Mouse (Mus musculus) brain, adult 2 months (tissue): ENCODE results near the gene BC107364.
A peak's percentile ranks its signal among the peaks of the same experiment; 100 is the strongest.
"Not testable (repeated sequence)": the region's sequence is repeated elsewhere in the genome, so short reads cannot be mapped to it uniquely, and the experiment has no call there.

Source experiments
- DNase-seq: peaks from one replicate; pipeline ENCODE4 v3.0.0; 2011; ENCODE audit warnings: low read depth, low spot score

BC107364 gene

DNA sequence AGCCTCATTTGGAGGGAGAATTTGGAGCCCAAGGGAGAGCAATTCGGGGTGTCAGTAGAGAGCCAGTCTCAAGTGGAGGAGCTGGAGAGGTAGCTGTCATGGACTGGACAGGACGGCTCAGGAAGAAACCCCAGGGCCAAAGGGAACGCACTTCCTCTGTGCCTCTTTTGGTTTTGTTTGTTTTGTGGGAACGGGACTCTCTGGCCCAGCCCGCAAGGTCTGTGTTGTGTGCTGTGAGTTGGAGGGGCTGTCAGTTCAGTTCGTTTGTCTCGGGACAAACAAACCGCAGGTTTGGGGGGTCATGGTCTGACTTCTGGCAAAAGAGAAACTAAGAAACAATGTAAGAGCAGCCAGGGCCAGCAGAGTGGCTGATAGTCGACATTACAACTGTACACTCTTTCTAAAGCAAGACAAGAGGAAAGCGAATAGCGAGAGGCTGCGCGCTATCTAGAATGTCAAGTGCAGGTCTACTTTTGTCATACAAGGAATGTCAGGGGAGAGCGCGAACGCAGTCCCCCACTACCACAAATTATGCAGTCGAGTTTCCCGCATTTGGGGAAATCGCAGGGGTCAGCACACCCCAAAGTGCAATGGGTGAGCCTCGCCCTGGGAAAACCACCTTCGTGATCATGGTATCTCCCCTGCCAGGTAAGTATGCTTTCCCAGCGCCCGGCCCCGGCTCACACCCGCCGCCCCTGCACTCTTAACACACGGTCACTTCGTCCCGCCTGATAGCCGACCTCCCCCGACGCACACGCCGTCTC lies 34.1 kb upstream of the BC107364 start:
- DNase-seq, result not testable (repeated sequence)

DNA sequence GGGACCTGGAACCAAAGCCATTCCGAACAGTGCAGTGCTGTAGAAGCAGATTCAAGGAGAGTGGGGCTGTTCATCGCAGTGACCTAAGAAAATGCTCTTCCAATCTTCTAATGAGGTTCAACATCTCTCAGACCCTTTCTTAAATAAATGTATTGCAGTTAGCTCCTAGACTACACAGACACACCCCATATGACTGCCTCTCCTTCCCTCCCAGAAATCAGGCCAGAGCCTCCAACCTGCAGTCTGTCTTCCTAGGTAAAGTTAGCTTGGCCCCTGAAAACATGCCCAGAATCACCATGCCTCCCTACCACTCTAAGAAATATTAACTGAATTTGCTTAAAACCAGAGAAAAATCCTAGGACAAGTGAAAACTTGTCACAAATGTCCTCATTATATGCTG lies 33.3 kb upstream of the BC107364 start:
- DNase-seq, result no peak

DNA sequence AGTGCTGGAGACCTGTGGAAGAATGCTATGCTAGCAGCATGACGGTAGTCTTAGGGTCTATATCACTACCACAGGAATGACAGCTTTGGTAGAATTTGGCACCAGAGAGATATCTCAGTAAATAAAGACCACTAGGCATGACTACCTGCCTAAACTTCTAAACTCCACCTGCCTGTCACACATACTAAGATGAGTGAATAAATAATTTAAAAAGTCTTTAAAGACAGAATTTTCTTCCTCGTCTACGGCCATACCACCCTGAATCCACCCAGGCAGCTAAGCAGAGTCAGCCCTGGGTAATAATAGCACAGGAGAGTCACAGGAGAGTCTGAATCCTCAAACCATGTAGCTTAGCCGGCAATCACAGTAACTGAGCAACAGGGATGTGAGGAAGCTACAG lies 32.8 kb upstream of the BC107364 start:
- no peak for DNase-seq

DNA sequence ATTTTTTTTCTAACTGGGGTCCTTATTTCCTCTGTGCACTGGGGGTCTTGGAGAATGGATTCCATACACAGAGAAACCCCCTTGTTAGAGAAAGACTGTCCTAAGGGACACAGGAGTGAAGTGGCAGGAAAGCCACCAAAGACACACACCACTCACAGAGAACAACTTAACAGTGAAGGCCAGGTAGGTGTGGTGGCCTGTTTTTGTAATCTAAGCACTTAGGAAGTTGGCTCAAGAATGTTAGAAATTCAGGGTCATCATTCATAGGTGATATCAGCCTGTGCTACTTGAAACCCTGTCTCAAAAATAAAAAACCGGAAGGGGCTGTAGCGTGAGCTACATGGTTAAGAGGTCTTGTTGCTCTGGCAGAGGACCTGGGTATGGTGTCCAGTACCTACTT lies 31.8 kb upstream of the BC107364 start:
- no peak for DNase-seq

DNA sequence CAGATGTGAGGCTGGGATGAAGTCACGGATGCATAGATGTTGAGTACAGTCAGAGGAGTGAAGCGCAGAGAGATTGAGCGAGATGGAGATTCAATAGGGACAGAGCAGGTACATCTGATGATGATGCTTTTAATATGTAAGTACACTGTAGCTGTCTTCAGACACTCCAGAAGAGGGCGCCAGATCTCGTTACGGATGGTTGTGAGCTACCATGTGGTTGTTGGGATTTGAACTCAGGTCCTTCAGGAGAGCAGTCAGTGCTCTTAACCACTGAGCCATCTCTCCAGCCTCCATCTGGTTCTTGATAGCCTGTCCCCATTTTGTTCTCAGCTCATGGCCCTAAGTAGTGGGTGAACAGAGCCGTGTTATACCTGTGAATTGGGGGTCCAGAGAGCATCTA lies 30.9 kb upstream of the BC107364 start:
- not testable (repeated sequence) for DNase-seq

DNA sequence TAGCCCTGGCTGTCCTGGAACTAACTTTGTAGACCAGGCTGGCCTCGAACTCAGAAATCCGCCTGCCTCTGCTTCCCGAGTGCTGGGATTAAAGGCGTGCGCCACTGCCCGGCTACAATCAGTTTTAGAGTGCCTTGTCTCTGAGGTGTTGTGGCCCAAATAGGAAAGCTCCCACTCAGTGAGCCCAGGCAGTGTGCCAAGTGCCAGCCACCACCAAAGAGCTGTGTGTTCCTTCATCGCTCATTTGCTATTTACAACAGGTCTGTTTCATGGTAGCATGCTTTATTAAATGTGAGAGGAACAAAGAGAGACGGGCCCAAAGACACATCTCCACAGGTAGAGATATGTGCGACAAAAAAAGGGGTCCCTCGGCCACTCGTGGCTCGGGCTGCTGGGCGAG lies 30.3 kb upstream of the BC107364 start:
- no peak for DNase-seq

DNA sequence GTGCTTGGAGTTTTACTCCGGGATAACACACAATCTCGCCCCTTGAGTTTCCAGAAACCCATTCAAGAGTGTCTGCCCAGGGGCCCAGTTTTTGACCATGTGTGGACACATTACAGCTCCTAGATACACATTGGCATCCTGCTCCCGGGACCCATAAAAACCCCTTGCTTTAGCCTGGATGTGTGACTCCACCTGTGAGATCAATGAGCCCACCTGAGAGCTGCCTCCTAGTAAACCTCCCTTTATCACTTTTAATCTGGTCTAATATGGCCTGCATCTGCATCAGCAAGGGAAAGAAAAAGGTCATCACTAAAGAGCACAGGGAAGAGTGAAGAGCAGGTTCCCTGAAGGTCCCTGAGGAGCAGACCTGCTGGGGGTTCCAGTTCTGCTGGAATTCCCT lies 29.8 kb upstream of the BC107364 start:
- DNase-seq, result no peak

DNA sequence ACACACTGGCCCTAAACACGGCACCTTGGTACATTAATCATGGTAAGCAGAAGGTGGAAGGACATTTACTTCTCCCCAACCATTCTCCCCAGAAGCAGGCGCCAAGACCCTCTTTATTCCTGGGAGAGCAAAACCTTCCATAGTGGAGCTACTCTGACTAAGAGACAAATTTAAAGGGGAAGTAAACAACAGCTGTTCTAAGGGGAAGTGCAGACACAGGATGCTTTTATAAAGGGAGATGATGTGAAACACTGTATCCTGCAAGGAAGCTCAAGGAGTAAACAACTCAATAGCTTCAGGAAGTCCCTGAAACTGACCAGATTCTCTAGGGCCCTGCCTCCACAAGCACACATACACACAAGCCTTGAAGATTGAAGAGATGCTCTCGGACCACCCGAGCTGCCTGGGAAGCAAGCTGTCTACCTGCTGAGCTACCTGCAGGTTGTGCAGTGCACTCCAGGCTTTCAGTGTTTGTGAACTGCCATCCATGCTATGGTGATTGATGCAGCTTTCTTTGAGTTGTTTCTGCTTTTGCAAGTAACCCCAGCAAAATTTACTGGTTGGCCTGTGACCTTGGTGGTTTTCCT lies 28.7 kb upstream of the BC107364 start:
- DNase-seq, result no peak

DNA sequence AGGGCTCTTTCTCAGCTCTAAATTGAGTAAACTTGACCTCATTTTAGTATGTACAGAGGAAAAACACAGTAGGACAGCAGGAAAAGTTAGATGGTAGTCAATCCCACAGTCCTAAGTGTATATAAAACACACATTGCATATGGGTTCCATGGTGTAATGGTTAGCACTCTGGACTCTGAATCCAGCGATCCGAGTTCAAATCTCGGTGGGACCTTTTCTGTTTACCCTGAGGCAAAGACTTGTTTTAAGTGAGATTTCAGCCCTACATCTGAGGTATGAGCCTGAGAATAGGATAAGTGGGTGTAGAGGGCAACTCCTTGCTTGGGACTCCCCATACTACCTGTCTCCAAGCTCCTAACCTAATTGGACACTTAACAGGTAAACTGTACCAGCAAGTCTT lies 27.1 kb upstream of the BC107364 start:
- DNase-seq, result peak; percentile 31

DNA sequence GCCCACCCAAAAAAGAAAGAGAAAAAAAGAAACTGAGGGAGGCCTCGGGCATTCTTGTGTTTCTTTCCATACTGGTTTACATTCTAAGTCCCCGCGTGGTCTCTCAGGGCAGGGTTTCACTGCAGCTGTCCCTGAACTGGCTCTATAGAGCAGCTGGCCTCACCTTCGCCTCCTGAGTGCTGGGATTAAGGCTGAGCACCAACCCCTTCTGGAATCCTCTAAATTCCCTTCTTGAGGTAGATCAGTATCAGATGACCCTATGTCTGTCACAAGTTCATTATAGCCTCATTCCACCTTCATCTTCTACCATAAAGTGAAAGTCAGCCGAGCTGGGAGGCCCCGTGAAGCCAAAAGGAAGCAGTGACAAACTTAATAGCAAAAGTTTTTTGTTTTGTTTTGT lies 25.5 kb upstream of the BC107364 start:
- DNase-seq, result no peak

DNA sequence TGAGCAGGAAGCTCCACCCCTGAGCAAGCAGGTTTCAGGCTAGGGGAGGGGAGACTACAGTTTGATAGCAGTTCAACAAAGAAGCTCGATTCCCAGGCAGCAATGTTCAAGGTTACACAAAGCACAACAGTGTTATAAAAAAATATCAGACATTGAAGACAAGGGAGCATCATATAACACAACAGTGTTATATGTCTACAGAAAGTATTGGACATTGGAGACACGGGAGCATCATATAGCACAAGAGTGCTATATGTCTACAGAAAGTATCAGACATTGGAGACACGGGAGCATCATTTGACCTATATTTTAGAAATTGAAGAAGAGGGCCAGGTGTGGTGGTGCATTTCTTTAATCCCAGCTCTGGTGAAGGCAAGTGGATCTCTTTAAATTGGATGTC lies 25.0 kb upstream of the BC107364 start:
- DNase-seq, result no peak

DNA sequence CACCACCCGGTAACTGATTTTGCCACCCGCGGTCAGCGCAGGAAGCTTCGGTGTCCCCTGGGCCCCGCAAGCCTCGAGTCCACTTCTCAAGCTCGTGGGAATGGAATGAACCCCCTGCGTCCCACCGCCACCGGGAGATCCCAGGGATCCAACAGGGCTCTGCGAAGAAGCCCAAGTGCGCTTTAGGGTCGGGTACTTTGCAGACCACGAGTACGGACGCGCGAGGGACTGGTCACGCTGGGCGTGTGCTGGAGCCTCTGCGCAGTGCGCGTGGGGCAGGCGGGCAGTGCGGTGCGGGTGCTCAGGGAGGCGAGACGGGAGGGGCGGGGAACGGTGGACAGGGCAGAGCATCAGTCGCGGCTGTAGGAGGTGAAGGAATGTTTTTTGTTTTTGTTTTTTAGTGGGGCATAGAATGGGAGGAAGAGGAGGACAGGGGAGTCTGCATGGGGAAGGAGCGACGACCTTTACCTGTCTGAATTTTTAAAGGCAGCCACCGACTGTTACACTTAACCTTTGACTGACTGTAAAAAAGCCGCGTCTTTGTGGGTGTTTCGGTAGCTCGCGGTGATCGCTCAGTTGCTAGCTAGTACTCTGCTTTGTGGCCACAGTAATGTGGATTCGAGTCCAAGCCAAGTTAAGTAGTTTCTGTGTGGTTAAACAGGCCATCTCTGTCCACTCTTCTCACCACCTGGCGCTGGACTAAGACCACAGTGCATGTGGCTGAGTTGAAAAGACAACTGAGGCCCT lies 23.0 kb upstream of the BC107364 start:
- no peak for DNase-seq

DNA sequence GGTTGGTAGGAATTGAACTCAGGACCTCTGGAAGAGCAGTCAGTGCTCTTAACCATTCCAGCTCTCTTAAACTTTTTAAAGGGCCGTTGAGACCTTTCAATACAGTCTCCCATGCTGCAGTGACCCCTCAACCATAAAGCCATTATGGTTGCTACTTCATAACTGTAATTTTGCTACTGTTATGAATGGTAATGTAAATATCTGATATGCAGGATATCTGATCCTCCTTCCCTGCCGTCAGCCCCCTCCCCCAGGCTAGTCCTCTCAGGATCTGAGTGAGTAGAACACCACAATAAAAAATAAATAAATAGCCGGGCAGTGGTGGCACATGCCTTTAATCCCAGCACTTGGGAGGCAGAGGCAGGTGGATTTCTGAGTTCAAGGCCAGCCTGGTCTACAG lies 21.4 kb upstream of the BC107364 start:
- not testable (repeated sequence) for DNase-seq

DNA sequence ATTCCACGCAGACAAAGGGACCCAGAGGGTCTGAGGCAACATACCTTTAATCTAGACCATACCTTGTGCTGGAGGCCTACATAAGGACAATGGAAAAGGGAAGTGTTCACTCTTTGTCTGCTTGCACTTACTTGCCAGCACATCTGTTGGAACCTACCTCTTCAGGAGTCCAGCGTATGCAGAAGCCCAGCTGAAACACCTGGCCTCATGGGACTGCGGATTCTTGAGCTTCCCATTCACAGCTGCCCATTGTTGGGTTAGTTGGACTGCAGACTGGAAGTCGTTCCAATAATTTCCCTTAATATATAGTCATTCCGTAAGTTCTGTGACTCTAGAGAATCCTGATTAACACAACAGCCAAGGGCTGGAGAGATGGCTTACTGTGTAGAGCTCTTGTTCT lies 20.0 kb upstream of the BC107364 start:
- DNase-seq, result no peak

DNA sequence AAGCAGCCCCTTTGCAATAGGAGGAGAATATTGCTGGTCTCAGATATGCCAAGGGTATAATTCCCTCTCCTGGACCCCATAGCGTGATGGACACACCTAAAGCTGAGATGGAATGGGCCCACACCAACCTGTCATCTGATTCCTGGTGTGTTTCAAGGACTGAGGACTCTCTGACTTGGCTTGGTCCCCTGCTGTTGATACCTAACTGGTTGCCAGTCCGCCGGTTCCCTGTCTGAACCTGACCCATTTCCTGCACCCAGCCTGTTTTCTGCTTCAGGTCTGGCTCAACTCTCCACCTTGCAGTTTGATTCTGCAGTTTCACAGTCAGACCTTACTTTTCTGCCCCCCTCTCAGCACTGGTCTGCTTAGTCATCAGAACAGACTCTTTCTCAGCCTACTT lies 17.5 kb upstream of the BC107364 start:
- DNase-seq, result no peak

DNA sequence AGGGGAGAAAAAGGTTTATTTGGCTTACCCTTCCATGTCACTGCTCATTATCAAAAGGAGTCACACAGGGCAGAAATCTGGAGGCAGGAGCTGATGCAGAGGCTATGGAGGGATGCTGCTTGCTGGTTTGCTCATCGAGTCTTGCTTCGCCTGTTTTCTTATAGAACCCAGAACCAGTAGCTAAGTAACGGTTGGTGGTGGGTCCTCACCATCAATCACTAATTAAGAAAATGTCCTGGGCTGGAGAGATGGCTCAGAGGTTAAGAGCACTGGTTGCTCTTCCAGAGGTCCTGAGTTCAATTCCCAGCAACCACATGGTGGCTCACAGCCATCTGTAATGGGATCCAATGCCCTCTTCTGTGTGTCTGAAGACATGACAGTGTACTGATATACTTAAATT lies 16.2 kb upstream of the BC107364 start:
- DNase-seq, result not testable (repeated sequence)

DNA sequence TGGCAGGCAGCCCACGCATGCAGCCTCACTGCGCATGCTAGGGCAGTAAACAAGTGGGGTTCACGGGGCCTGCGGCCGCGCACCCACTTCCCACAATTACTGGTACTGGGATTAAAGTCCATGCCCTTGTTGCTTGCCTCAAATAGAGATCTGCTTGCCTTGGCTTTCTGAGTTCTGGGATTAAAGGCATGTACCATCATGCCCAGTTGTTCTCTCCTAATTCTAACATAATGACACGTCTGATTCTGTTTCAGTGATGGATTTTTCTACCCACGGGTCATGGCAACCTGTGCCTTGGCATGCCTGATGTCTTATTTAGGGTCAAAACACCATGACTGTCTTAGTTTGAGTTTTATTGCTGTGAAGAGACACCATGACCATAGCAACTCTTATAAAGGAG lies 15.5 kb upstream of the BC107364 start:
- no peak for DNase-seq

DNA sequence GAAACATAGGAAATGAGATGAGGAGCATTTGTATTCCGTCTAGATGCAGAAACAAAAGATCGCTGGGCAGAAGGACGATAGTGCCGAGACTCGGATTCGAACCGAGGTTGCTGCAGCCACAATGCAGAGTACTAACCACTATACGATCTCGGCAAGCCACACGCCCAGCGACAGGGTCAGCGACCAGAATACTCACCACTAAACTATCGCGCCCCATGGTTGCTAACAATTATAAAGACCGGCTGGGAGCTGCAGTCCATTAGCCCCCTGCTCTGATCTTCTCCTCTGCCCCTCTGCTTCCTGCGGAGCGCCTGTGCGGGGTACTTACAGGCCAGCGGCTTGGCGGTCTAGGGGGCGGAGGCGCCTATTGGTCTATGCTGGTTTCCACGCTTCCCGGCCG lies 11.8 kb upstream of the BC107364 start:
- no peak for DNase-seq

DNA sequence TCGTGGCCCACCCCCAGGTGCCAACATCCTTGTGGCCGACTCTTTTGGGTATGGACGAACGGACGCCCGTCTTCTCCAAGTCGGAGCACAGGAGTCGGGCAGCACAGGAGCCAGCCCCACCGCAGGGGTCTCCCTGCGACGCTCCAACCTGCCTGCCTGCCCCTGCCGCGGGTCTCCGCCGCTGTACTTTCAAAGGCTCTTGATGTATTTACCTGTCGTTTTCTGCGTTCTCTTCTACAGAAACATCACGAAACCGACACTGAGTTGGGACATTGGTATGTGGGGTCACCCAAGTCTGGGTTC lies 8.4 kb upstream of the BC107364 start:
- not testable (repeated sequence) for DNase-seq

DNA sequence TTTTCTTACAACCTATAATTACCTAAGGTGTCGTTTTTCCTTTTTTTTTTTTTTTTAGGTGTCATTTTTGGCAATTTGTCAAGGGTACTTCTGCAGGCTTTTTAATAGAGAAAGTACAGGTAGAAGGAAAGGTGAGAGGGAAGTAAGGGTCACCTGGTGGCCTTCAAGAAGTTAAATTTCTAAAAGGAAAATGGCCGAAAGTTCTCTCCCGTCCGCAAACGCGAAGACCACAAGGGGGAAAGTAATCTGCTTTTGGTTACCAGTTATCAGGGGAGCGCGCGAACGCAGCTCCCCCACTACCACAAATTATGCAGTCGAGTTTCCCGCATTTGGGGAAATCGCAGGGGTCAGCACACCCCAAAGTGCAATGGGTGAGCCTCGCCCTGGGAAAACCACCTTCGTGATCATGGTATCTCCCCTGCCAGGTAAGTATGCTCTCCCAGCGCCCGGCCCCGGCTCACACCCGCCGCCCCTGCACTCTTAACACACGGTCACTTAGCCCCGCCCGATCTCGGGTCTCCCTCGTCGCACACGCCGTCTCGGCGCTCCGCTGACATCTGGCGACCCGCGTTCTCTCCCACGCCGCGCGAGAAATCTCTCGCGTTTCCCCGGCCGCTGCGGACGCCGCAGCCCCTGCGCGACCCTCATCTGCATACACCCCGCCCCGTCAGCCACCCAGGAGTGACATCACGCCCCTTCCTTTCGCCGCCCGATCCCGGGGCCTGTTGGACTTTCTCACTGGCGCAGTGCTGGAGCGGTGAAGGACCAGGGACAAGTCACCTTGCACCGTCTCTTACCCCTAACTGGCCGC lies 7.9 kb upstream of the BC107364 start:
- DNase-seq, result not testable (repeated sequence)

DNA sequence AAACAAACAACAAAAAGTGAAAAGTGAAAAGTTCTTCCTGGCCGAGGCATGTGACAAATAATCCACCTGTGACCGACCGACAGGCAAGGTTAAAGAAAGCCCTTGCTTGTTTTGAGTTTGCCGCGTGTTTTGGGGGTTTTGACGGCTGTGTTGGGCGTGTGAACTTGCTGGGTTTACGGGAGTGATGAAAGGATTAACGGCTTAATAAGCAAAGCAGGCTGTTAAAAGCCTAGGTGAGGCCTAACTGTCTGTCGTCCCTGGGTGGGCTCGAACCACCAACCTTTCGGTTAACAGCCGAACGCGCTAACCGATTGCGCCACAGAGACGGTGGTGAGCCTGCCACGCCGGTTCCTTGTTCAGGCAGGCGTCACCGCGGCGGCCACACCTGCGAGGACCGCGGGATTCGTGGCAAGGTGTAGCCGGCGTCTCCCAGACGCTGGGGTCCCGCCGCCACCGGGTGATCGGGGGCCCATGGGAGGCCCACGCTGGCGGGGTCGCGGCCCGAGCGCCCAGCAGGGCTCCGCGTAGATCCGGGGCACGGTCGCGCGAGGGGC lies 6.9 kb upstream of the BC107364 start:
- not testable (repeated sequence) for DNase-seq

DNA sequence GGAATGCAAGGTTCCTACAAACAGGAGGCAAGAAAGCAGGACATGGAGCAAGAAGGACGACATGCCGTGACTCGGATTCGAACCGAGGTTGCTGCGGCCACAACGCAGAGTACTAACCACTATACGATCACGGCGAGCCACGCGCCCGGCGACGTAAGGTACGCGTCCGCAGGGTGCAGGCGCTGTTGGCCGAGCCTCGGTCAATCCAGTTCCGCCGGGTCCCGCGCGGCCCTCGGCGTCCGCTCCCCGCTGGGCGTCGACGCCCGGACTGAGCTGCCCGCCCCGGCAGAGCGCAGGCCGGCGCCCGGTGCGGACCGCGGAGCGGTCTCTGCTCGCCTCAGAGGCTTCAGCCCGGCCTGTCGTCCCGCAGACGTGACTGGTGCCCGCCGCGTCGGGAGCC lies 5.9 kb upstream of the BC107364 start:
- not testable (repeated sequence) for DNase-seq
